Mouse (Mus musculus) small intestine, adult 2 months (tissue): ENCODE data around the gene Lama2.

ENCODE experiments used
- CTCF ChIP-seq: fragments of 200-500 bp; IDR thresholded peaks from 2 replicates; pipeline ENCODE4 v1.5.1; 2012; ENCODE audit warnings: low read depth, mild to moderate bottlenecking, control low read depth, inconsistent platforms, low read length, moderate library complexity, mixed read lengths; ENCODE audit not compliant: insufficient replicate concordance, insufficient read length; ENCODE audit errors: extremely low read depth
- POLR2A ChIP-seq: fragments of 200-500 bp; IDR thresholded peaks from 2 replicates; pipeline ENCODE4 v1.6.1; 2012; ENCODE audit warnings: low read depth, mild to moderate bottlenecking, control low read depth, inconsistent platforms, low read length, moderate library complexity

DNA sequence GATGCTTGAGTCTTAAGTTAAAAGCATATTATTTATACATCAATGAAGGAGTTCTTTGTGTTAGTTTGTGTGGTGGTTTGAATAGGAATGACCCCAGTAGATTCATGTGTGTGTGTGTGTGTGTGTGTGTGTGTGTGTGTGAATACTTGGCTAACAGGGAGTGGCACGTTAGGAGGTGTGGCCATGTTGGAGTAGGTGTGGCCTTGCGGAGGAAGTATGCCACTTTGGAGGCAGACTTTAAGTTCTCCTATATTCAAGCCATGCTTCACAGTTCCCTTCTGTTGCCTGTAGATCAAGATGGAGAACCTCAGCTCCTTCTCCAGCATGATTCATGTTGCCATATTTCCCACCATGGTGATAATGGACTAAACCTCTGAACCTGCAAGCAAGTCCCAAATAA, 646.0 kb downstream of the Lama2 start:
- TF ChIP-seq CTCF (no peak), POLR2A (no peak)
